Mouse (Mus musculus): ENCODE data around the gene Ranbp10.

Gene Ranbp10

DNA sequence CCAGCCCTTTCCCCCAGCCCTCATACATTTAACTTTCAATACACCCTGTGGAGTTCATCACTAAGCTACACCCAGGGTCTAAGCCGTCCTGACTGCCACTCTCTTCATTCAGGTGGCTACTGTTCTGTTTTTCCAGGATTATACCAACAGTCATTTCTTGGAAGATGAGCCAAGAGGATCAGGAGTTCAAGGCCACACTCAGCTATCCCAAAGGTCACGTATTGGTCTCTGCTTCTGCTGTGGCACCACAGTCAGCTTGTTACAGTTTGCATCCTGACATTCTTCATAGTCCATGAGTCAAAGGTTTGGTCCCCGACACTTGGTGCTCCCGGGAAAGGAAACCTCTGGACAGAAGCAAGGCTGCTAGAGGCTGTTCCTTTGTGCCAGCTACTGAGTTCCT, 107.5 kb downstream of the Ranbp10 start:
- no peak for DNase-seq (ENCODE audit: low read depth, low spot score)
